Mouse (Mus musculus): ENCODE measurements around the gene Slc17a6.
A peak's percentile ranks its signal among the peaks of the same experiment; 100 is the strongest.

Slc17a6 gene

GRCm38 (mm10) chr7:51621694-51622145 lies at the start of gene Slc17a6:
Gene Slc17a6 (plus strand): TSS chr7:51622006.
- peak; percentile 24 for DNase-seq

- DNase-seq, result no peak
Measured at GRCm38 (mm10) chr7:51600021-51600420, 21.8 kb upstream of the Slc17a6 start.

GRCm38 (mm10) chr7:51603741-51604140 lies 18.1 kb upstream of the Slc17a6 start:
- DNase-seq, result no peak

GRCm38 (mm10) chr7:51614404-51614803 lies 7.4 kb upstream of the Slc17a6 start:
- no peak for DNase-seq

- DNase-seq, result no peak
Measured at GRCm38 (mm10) chr7:51617941-51618340, 3.9 kb upstream of the Slc17a6 start.

GRCm38 (mm10) chr7:51618412-51618811 lies 3.4 kb upstream of the Slc17a6 start:
- DNase-seq, result no peak

- DNase-seq, result no peak
Measured at GRCm38 (mm10) chr7:51619977-51620376, 1.8 kb upstream of the Slc17a6 start.

- no peak for DNase-seq
Measured at GRCm38 (mm10) chr7:51622196-51622595, 390 bp downstream of the Slc17a6 start.

- no peak for DNase-seq
Measured at GRCm38 (mm10) chr7:51622666-51623065, 860 bp downstream of the Slc17a6 start.

- no peak for DNase-seq
Measured at GRCm38 (mm10) chr7:51624336-51624897, 2.6 kb downstream of the Slc17a6 start.

GRCm38 (mm10) chr7:51625161-51625560 lies 3.4 kb downstream of the Slc17a6 start:
- no peak for DNase-seq

- DNase-seq, result no peak
Measured at GRCm38 (mm10) chr7:51625591-51626255, 3.9 kb downstream of the Slc17a6 start.

- no peak for DNase-seq
Measured at GRCm38 (mm10) chr7:51626451-51627000, 4.7 kb downstream of the Slc17a6 start.

- DNase-seq, result no peak
Measured at GRCm38 (mm10) chr7:51627001-51627631, 5.3 kb downstream of the Slc17a6 start.

- DNase-seq, result no peak
Measured at GRCm38 (mm10) chr7:51627666-51628065, 5.9 kb downstream of the Slc17a6 start.

- DNase-seq, result no peak
Measured at GRCm38 (mm10) chr7:51628349-51628748, 6.5 kb downstream of the Slc17a6 start.

- no peak for DNase-seq
Measured at GRCm38 (mm10) chr7:51629206-51629605, 7.4 kb downstream of the Slc17a6 start.

GRCm38 (mm10) chr7:51631171-51631570 lies 9.4 kb downstream of the Slc17a6 start:
- DNase-seq, result no peak

GRCm38 (mm10) chr7:51632543-51633229 lies 10.9 kb downstream of the Slc17a6 start:
- DNase-seq, result no peak

GRCm38 (mm10) chr7:51633230-51633844 lies 11.5 kb downstream of the Slc17a6 start:
- no peak for DNase-seq

GRCm38 (mm10) chr7:51657152-51657551 lies 35.3 kb downstream of the Slc17a6 start:
- no peak for DNase-seq

GRCm38 (mm10) chr7:51662441-51662840 lies 40.6 kb downstream of the Slc17a6 start:
- DNase-seq, result no peak

Measured in cerebellum, adult 11-12 months (tissue).